Mouse (Mus musculus) heart, embryonic 11.5 days (tissue): ENCODE results near the gene Thrb. TPM values are rescaled to one million over a fixed set of nuclear protein-coding genes. Genes with fewer than 3 reads are reported as not detected.

Experiments used
- ATAC-seq: fragments of 200-750 bp; cut with Nextera tagmentation; replicated peaks from 2 replicates; pipeline ENCODE4 v1.8.0; 2017; ENCODE audit warnings: moderate library complexity; ENCODE audit not compliant: insufficient number of reproducible peaks, low FRiP score, low TSS enrichment
- H3K27ac ChIP-seq: fragments of 300-500 bp; sonication (generic); 2 replicates; pipeline ENCODE4 v1.5.1; 2014; ENCODE audit warnings: mild to moderate bottlenecking, low read depth, low read length
- H3K27me3 ChIP-seq: fragments of 300-500 bp; sonication (generic); 2 replicates; pipeline ENCODE4 v1.6.1; 2014; ENCODE audit warnings: mild to moderate bottlenecking, low read length, mixed read lengths; ENCODE audit not compliant: control insufficient read depth, insufficient read depth
- H3K36me3 ChIP-seq: fragments of 300-500 bp; sonication (generic); 2 replicates; pipeline ENCODE4 v1.6.1; 2014; ENCODE audit warnings: mild to moderate bottlenecking, low read length, moderate library complexity, mixed read lengths; ENCODE audit not compliant: control insufficient read depth, insufficient read depth
- H3K4me1 ChIP-seq: fragments of 300-500 bp; sonication (generic); 2 replicates; pipeline ENCODE4 v1.6.1; 2014; ENCODE audit warnings: low read length; ENCODE audit not compliant: control insufficient read depth, insufficient read depth
- H3K4me2 ChIP-seq: fragments of 300-500 bp; sonication (generic); 2 replicates; pipeline ENCODE4 v1.6.1; 2014; ENCODE audit warnings: mild to moderate bottlenecking, moderate library complexity
- H3K4me3 ChIP-seq: fragments of 300-500 bp; sonication (generic); 2 replicates; pipeline ENCODE4 v1.5.1; 2014; ENCODE audit warnings: low read depth, low read length
- H3K9ac ChIP-seq: fragments of 300-500 bp; sonication (generic); 2 replicates; pipeline ENCODE4 v1.6.1; 2014; ENCODE audit warnings: mild to moderate bottlenecking, low read depth, low read length, moderate library complexity
- H3K9me3 ChIP-seq: fragments of 300-500 bp; sonication (generic); replicated peaks from 2 replicates; pipeline ENCODE4 v1.6.1; 2016; ENCODE audit warnings: low read length; ENCODE audit not compliant: control insufficient read depth
- WGBS: fragments of 180-500 bp; shearing (Covaris S2); extraction: QIAGEN DNeasy Blood & Tissue Kit; methylation state at CpG from one replicate; pipeline ENCODE4 v1.1.7; 2014; ENCODE audit not compliant: insufficient replicate concordance; 5-methylcytosine and 5-hydroxymethylcytosine counted together
- polyA plus RNA-seq: library from polyadenylated mRNA; unstranded; fragments of >200 nt; fragmentation: Nextera tagmentation; extraction: Ambion mirVana; gene quantifications from 2 replicates; pipeline ENCODE4 v1.2.1, GENCODE M21; 2014

The Thrb gene
- polyA plus RNA-seq, 1 experiment from 2014 or later: 0.42 TPM

- Histone ChIP-seq H3K4me3 (no peak overlapping the region), H3K4me2 (no peak overlapping the region), H3K4me1 (no peaks in the 10 kb centered on the region), H3K27me3 (no peaks in the 10 kb centered on the region), H3K36me3 (no peaks in the 10 kb centered on the region), H3K9me3 (no peaks in the 10 kb centered on the region; the same call in 1 of the 2 replicates), H3K27ac (no peak overlapping the region), H3K9ac (no peak overlapping the region)
- ATAC-seq: no peak
- whole genome bisulfite sequencing: 85% methylated on average over 1 of the region's 1 CpGs
Observed at GRCm38 (mm10) chr14:18003686-18004085, 343.6 kb downstream of the Thrb start.

- ATAC-seq: no peak
- Histone ChIP-seq H3K9me3 (no peaks in the 10 kb centered on the region; the same call in 1 of the 2 replicates), H3K4me3 (no peak overlapping the region), H3K4me1 (no peaks in the 10 kb centered on the region), H3K9ac (no peak overlapping the region), H3K27me3 (no peaks in the 10 kb centered on the region), H3K27ac (no peak overlapping the region), H3K36me3 (no peaks in the 10 kb centered on the region), H3K4me2 (no peak overlapping the region)
- WGBS: 77% methylated on average over 3 of the region's 3 CpGs
Observed at GRCm38 (mm10) chr14:18008524-18008923, 348.5 kb downstream of the Thrb start.

GRCm38 (mm10) chr14:18016604-18017003 is 356.5 kb downstream of the Thrb start:
- Histone ChIP-seq H3K4me1 (no peaks in the 10 kb centered on the region), H3K27ac (no peak overlapping the region), H3K9ac (no peak overlapping the region), H3K4me2 (no peak overlapping the region), H3K36me3 (no peaks in the 10 kb centered on the region), H3K9me3 (no peaks in the 10 kb centered on the region), H3K4me3 (no peak overlapping the region), H3K27me3 (no peaks in the 10 kb centered on the region)
- 84% methylated on average over 5 of the region's 5 CpGs for WGBS
- no peak for ATAC-seq

GRCm38 (mm10) chr14:18020128-18020527 is 360.1 kb downstream of the Thrb start:
- Histone ChIP-seq H3K36me3 (no peaks in the 10 kb centered on the region), H3K27me3 (no peaks in the 10 kb centered on the region), H3K27ac (no peak overlapping the region), H3K4me1 (no peaks in the 10 kb centered on the region), H3K4me2 (no peak overlapping the region), H3K4me3 (no peak overlapping the region), H3K9ac (no peak overlapping the region), H3K9me3 (no peaks in the 10 kb centered on the region)
- no peak for ATAC-seq
- WGBS: 80% methylated on average over 4 of the region's 4 CpGs

GRCm38 (mm10) chr14:18020636-18021035 is 360.6 kb downstream of the Thrb start:
- Histone ChIP-seq H3K36me3 (no peaks in the 10 kb centered on the region), H3K27ac (no peak overlapping the region), H3K9ac (no peak overlapping the region), H3K4me2 (no peak overlapping the region), H3K9me3 (no peaks in the 10 kb centered on the region), H3K4me3 (no peak overlapping the region), H3K4me1 (no peaks in the 10 kb centered on the region), H3K27me3 (no peaks in the 10 kb centered on the region)
- 71% methylated on average over 3 of the region's 3 CpGs for WGBS
- ATAC-seq: no peak

GRCm38 (mm10) chr14:18021726-18022125 is 361.7 kb downstream of the Thrb start:
- Histone ChIP-seq H3K9me3 (no peaks in the 10 kb centered on the region), H3K4me3 (no peak overlapping the region), H3K36me3 (no peaks in the 10 kb centered on the region), H3K27ac (no peak overlapping the region), H3K27me3 (no peaks in the 10 kb centered on the region), H3K9ac (no peak overlapping the region), H3K4me1 (no peaks in the 10 kb centered on the region), H3K4me2 (no peak overlapping the region)
- WGBS: 62% methylated on average over 2 of the region's 2 CpGs
- no peak for ATAC-seq

GRCm38 (mm10) chr14:18022351-18022750 is 362.3 kb downstream of the Thrb start:
- H3K9me3 ChIP-seq: no peaks in the 10 kb centered on the region
- ATAC-seq: no peak
- no peaks in the 10 kb centered on the region for H3K27me3 ChIP-seq
- H3K4me3 ChIP-seq: no peak overlapping the region
- no peak overlapping the region for H3K4me2 ChIP-seq
- no peak overlapping the region for H3K27ac ChIP-seq
- no peaks in the 10 kb centered on the region for H3K4me1 ChIP-seq
- no peaks in the 10 kb centered on the region for H3K36me3 ChIP-seq
- no peak overlapping the region for H3K9ac ChIP-seq

- no peak overlapping the region for H3K27ac ChIP-seq
- no peak overlapping the region for H3K4me3 ChIP-seq
- no peak for ATAC-seq
- H3K36me3 ChIP-seq: no peaks in the 10 kb centered on the region
- WGBS: 82% methylated on average over 1 of the region's 1 CpGs
- H3K4me1 ChIP-seq: no peaks in the 10 kb centered on the region
- H3K4me2 ChIP-seq: no peak overlapping the region
- no peaks in the 10 kb centered on the region for H3K27me3 ChIP-seq
- H3K9ac ChIP-seq: no peak overlapping the region
- no peaks in the 10 kb centered on the region for H3K9me3 ChIP-seq
Observed at GRCm38 (mm10) chr14:18027867-18028266, 367.8 kb downstream of the Thrb start.

GRCm38 (mm10) chr14:18029181-18029932 is 369.3 kb downstream of the Thrb start:
- WGBS: 56% methylated on average over 2 of the region's 2 CpGs
- no peak overlapping the region for H3K27ac ChIP-seq
- ATAC-seq: no peak

More at GRCm38 (mm10) chr14:18029181-18029932, 369.3 kb downstream of the Thrb start:
- no peaks in the 10 kb centered on the region for H3K27me3 ChIP-seq
- H3K4me3 ChIP-seq: no peak overlapping the region
- H3K36me3 ChIP-seq: no peaks in the 10 kb centered on the region
- no peak overlapping the region for H3K9ac ChIP-seq
- no peaks in the 10 kb centered on the region for H3K4me1 ChIP-seq
- no peaks in the 10 kb centered on the region for H3K9me3 ChIP-seq
- H3K4me2 ChIP-seq: no peak overlapping the region
